Mouse (Mus musculus) erythroid progenitor cell, adult 5-6 weeks (primary cell): ENCODE data around the gene Lrig1. TPM values are rescaled to one million over a fixed set of nuclear protein-coding genes. Genes with fewer than 3 reads are reported as not detected.

ENCODE experiments used
- ATAC-seq: replicated peaks from 2 replicates; pipeline ENCODE4 v1.8.0; 2016; ENCODE audit warnings: moderate number of reproducible peaks, mild to moderate bottlenecking, moderate TSS enrichment, inconsistent platforms; ENCODE audit not compliant: poor library complexity, low FRiP score, severe bottlenecking
- total RNA-seq, 2 experiments: library from RNA; stranded (forward) in 1 of 2; stranded (reverse) in 1 of 2; fragments of 150-400 nt in 1 of 2; fragments of 186-747, 209-891 nt in 1 of 2; gene quantifications; 2 replicates each; pipeline versions ENCODE4 v1.2.3 to v1.2.4; 2015 to 2017; ENCODE audit warnings: low replicate concordance in 2 of 2

Lrig1 gene
- 7.9 and 11.7 TPM in 2 replicates for total RNA-seq (2015; ENCODE audit: low replicate concordance)
- 4.1 and 5.7 TPM in 2 replicates for total RNA-seq (2017; ENCODE audit: low replicate concordance)

DNA sequence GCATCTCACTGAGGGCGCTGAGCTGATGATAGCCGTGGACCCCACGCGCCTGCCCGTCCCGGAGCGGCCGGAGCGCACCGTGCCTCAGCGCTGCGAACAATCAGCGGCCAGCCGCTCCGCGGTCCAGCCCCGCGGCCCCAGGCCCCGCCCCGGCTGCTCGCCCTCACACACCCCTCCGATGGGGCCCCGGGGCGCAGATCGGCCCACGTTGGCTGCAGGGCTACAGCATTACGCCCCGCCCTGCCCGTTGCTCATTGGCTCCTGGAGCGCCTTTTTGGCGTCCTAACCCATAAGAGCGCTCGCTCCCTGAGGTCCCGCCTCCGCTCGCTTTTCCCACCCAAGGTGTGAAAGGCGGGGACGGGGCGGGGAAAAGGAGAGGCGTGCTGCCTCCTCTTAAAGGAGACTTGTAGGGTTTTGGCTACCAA lies at the start of gene Lrig1:
Gene Lrig1, minus strand, starts transcription at position 92 of the 425 bp plus-strand sequence.
- peak; percentile 97 for ATAC-seq

DNA sequence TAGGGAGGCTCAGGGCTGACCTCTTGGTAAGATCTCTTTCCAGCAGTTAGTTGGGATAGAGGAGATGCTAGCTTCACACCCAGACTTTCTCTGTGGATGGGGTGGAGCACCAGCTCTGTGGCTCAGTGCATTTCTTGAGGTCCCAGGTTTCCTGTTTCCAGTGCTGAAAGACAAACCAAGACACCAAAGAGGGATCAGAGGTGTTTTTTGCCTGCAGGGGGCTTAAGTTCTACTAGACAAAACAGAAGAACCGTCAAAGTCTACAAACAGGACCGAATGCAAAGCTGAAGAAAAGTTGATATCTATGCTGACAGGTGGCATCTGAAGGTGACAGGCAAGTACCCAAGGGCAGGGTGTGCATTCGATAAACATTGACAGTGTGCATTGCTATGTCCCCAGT lies 49.7 kb upstream of the Lrig1 start:
- no peak for ATAC-seq

DNA sequence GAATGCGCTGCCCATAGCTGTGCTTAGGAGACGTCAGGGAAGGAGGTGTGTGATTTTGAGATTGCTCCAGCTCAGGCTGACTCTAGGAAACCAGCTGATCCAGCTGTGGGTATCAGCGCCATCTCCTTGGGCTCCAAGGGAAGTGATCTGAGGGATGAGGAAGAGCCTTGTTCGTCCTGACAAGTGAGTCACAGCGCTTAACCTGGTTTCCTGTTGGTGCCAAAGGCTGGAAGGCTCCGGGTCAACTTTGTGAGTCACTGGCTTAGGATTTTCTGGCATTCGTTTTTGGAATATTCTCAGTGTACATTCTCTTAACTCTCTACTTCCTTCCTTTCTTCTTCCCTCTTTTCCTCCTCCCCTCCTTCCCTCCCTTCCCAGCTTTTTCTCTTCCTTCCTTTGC lies 48.4 kb upstream of the Lrig1 start:
- ATAC-seq = no peak

DNA sequence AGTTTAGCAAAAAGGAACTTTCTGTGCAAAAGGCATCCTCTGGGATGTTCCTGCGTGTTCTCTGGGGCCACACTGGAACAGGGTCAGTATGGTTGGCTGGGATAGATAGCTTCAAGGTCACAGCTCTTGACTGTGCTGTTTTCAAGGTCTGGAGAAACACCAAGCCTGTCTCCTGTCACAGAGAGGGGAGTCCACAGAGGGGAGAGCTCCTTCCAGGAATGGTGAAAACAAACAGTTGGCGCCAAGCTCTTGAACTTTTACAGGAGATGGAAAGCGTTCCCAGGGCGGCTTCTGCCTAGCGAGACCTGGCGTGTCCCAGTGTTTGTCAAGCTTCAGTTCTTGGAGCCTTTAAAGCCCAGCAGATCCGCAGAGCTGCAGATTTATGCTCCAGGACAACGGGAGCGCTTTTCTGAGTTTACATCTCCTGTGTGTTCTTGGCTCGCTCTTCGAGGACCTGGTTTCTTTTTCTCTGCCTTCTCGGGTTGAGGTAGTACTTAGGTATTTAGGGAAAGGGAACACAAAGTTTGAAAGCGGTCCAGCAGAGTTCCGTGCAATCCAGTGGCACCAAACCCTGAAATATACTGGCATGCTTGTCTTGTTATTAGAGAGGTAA lies 40.3 kb upstream of the Lrig1 start:
- ATAC-seq = no peak

DNA sequence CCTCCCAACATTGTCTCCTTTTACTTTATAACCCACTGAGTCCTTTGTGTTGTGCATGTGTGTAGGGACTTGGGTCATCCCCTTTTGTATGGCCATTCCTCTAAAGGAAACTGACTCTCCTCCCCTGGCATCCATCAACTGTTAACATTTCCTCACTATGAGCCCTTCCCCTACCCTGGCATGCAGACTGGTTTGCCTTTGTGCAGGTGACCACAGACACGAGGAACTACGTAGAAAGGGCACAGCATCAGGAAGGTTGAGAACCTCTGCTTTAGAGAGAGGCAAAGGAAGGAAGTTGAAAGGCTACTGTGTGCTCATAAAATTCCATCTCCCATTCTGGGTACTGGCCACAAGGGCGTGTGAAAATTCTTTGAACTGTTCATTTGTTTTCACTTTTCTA lies 38.7 kb upstream of the Lrig1 start:
- no peak for ATAC-seq

DNA sequence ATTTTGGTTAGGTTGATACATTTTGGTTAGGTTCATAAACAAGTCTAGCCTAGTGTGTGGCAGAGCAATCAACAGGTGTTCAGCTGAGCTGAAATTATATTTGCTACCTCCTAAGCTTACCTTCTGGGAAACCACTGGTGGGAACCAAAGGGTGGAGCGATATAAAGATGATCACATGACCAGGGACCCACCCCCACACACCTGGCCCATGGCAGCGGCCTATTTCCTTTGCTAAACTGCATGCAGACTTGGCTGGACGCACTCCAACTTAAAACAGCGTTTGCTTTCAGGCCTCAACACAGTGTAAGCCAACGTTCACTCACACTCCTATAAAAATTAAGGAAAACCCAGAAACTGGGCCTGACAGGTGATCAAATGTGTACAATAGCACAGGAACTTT lies 33.9 kb upstream of the Lrig1 start:
- no peak for ATAC-seq

DNA sequence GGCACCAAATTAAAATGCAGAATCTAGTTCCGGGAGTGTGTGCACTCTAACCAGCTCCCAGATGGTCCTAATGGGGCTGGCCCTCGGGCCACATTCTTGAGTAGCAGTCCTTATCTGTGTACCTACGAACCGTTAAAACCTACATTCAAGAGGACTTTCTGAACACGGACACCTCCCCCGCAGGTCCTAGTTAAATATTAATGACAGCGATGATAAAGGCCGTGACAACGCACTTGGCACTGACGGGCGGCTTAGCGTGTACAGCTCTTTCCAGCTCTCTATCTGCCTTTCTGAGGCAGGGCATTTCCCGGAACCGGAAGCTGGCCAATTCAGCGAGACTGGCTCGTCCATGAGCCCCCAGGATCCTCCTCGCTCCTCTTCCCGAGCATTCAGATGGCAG lies 29.9 kb upstream of the Lrig1 start:
- ATAC-seq = no peak

DNA sequence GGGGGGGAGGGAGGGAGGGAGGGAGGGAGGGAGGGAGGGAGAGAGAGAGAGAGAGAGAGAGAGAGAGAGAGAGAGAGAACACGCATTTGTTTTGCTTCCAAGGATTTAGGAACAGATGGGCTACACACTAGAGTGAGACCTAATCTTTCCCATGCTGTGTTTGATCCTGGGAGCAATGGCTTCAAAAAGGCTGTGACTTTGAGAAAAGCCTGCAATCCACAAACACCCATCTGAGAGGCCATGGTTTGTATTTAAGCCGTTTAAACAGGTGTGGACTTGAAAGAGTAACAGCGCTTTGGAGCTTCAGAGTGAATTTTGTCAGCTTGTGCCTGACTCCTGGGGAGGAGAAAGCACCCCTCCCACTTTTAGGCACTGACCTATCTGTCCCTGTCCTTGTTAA lies 29.2 kb upstream of the Lrig1 start:
- no peak for ATAC-seq

DNA sequence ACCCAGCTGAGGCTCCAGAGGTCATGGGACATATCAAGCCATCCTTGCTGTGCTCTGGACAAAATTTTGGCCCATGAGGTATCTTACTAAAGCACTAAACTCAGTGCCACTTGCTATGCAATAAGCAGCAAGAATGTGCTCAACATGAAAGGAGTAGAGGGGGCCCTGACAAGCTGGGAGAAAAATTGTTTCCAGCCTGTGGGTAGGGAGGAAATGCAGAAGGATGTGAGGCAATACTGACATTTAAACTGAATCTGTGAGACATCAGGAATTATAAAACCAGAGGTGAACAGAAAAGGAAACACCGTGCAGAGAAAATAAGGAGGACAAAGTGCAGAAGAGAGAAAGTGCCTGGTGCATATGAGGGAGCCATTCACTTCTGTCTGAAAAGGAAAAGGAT lies 24.7 kb upstream of the Lrig1 start:
- no peak for ATAC-seq

DNA sequence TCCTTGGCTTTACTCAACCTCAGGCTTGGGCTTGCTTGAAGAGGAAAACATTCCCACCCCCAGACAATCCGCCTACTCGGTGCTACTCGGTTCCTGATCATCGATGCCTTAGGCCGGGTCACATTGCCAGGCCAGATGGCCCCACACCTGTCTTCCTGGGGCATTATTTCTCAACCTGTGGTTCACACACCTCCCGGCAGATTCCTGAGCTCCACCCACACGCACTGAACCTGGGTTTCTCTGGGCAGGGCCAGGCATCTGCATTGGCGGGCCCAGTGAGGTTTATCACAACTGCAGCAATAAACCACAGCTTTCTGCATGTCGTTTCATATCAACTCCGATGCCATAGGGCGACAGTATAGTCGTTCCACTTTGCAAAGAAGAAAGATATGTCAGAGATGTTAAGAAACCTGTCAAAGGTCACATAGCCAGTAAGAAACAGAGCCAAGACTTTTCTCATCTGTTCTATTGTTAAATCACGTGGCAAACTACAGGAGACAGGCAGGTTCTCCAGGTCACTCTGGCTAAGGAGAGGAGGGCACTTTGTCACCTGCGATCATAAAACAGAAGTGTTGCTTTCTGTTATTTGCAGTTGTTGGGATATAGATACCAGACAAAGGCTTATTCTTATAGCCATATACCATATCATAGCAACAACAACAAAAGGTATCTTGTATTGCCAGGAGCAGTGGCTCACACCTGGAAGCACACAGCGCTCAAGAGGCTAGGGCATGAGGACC lies 18.8 kb upstream of the Lrig1 start:
- ATAC-seq = no peak

DNA sequence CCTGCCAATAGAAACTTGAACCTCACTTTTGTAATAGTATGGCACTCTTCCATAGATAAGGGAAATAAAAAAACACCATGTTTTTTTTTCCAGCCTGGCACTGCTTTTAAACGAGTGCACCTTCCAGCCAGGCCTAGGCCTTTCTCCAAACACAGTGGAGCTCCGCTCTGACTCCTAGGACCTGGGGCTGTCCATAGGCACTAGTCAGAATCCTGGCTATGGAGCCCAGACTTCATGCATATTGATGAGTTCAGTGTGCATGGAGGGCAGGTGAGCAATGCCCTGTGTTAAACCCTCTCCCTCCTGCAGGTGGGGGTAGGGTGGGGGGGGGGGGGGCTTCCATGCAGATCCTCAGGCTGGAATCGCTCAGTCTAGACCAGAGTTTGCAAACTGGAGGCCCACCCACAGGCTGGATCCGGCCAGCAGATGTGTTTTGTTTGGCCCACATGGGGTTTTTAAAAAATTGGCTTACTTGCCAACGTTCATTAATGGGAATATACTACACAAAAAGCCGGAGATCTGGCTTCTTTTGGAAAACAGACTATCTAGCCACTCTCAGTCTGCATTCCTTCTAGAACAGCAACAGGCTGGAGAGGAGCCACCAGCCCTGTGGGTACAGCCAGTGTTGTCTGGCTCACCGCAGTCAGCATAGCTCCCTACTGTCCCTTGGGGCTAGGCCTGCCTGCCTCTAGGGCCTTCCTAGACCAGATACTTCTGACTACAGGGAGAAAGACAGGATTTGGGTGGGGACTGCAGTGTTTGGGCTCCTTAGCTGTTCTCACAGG lies 17.9 kb upstream of the Lrig1 start:
- ATAC-seq = no peak

DNA sequence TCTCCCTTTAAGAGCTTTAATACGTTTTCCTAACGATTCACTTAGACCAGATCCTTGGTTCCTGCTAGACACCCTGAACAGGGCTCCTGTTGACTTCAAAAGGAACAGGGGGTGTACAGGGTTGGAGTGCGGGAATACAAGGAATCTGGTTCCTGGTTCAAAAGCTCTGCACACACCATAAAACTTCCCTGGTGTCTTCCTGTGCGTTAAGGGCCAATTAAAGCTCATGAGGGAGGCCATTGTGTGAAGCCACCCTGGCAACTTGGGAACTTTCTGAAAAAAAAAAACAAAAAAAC lies 15.6 kb upstream of the Lrig1 start:
- ATAC-seq = no peak

DNA sequence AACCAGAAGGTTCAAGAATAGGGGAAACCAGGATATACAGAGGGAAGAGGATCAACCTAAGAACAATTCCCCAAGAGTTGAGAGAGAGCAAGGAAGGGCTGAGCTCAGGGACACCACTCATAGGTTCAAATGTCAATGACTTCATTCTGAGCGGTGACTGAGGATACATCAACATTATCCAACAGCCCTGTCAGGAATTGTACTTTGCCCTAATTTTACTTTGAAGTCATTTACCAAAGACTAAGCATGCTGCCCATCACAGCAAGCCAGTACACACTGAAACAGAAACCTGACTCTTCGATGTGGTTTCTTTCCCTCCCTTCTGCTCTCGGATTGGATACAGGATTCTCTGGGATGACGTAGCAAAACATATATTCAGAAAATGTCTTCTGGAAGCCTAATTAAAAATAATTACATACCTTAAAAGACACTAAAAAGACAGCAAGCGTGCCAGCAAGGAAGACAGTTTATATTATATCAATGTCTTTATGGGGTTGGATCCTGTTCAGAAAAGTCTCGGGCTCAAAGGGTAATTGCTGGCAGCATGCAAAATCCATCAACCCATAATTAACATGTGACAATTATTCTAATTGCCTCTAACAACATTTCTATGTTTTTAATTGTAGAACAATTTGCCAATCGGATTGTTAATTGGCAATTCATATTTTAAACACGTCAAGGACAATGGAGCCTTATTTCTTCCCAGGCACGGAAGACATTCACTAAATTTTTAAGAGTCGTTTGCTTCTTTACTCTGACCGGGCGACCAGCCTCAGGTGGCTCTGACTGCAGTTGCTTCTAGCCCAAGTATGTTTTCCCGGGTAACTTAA lies 15.1 kb upstream of the Lrig1 start:
- ATAC-seq = no peak

DNA sequence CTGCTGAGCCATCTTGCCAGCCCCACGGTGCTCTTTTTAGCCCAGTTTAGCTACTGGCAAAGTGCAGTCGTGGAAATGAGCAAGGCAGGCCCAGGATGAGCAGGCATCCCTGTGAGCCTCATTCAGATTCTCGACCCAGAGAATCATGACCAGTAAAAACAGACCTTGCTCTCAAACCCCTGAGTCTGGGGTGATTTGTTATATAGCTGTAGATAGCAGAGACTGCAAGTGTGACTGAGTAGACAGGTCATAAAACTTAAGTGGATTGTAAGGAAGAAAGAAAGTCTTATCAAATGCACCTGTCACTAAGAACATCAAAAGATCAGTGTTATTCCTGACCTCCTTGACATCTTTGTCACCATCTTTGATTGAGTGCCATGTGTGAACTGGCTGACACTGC lies 9.9 kb upstream of the Lrig1 start:
- ATAC-seq = no peak

DNA sequence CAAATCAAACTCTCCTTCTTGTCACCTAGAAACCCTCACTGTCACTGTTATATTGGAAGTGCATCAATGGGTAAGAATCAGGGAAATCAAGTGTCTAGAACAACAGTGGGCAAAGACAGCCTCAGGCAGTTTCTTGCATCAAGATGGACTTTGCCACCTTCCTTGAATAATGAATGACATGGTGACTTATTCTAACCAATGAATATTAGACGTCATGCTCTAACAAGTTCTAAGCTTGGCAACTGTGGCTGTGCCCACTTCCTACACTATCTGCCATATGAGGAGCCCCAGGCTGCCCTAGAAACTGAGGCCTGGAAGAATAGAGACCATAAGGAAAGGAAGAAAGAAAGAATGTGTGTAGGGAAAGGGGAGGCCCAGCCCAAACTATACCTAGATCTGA lies 9.2 kb upstream of the Lrig1 start:
- no peak for ATAC-seq

DNA sequence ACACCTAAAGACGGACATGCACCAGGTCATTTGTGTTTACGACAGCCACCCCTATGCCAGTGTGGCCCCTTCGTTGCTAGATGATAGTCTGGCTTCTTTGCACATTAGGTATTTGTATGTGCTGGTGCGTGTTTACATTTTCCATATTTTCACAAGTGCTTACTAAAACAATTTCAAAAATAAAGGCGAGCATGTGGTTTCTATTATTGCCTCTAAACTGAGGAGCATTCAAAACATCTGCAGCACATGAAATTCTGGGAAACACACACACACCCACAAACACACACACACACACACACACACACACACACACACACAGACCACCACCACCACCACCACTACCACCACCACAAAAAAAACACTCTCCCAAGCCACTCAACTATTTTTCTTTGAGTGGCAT lies 7.3 kb upstream of the Lrig1 start:
- ATAC-seq = no peak

DNA sequence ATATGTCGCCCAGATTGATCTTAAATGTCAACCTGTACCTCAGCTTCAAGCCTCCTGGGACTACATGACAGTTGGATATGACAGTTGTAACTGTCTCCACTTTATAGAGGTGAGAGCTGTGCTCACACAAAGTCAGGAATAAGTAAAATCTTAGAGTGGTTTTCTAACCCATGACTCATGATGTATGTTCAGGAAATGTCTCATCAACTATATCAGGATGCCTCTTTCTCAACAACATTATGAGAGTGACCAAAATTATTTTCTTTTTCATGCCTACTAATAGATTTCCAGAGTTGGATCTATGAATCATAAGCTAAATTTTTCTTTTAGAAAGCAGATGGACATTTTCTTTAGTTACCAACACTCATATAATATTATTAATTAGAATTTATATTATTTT lies 6.0 kb upstream of the Lrig1 start:
- no peak for ATAC-seq

DNA sequence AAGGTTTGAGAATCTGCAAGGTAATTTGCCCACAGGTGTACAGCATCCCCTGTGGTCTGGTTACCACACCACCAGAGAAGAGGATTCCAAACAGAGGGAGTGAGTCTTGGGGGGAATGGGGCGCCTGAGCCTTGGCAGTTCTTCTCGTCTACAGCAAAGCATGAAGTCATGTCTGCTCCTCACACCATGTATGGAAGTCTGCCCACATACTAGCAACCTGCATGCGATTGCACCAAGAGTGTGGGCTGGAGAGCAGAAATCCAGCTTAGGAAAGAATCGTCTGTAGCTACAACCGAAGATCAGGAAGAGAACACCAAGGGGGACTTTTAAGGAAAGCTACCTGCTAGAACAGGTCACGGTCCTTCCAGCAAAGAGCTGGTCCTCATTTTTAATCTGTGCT lies 3.0 kb upstream of the Lrig1 start:
- ATAC-seq = no peak

DNA sequence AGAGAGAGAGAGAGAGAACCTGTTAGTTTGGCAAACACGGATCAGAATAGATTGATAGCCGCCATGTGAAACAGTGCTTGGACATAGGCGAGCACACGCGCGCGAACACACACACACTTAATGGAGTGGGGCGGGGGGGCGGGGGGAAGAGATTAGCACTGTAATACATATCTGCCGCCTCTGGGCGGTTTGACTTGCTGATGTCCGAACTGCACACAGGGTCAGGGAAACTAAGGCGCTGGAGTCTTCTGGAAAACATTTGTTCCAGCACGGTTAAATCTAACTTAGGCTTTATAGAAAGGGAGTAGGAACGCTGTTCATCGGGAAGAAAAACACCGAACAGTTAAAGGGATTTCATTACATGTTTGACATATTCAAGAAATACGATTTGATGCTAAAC lies 1.1 kb upstream of the Lrig1 start:
- no peak for ATAC-seq

DNA sequence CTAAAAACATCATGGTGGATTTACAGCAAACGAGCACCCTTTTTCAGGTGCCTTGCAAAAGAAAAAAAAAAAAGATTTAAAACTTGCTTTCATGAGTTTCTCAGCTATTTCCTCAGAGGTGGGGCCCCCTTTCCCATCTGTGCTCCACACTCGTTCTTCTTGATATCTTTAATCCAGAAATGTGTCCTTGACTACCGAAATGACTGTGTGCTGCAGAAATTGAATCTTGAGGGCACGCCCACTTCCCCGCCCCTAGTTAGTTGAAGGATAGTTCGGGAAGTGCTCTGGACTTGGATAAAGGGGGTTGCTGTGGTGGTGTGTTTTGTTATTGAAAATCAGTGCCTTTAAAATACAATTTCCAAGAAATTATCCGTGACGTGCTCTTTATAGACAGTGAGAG lies 654 bp upstream of the Lrig1 start:
- ATAC-seq = 0 out of 2 replicates have a peak, but pooled peaks have one; percentile 55
